Mouse (Mus musculus): ENCODE measurements around the gene Edil3. TPM values are rescaled to one million over a fixed set of nuclear protein-coding genes. Genes with fewer than 3 reads are reported as not detected.
"Not testable (repeated sequence)": the region's sequence is repeated elsewhere in the genome, so short reads cannot be mapped to it uniquely, and the experiment has no call there.

The Edil3 gene
- total and polyA plus RNA-seq, 2 experiments from 2014 or later: 49.1 to 85.9 TPM

DNA sequence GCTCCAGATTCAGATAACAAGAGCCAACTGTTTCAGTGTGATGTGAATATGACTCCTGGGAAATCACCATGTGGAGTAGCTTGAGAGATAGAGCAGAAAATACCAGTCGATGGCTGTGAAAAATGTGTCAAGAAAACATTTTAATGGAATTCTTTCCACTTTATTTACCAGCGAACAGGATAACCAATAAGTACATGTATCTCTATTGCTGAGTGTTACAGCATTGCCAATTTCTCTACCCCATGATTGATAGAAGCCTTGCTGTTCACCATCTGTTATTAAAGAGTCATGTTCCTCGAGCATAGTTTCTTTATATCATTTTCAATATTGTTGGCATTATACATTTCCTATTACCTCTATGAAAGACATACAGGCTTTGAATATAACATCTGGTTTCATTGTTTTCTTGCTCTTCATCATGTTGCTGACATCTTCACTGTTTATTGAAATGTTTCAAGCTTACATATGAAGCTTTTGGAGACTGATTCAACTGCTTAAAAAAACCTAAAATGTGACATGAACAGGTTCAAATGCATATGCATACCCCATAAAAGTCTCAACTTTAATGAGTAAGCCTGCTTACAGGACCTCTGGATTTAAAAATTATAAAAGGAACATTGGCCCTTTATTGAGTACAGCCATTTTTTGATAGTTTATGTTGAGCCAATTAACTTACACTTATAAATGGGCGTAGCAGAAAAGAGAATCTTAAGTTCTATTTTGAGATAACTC is 186.6 kb downstream of the Edil3 start:
- no peak for ATAC-seq (ENCODE audit: low FRiP score)
- Histone ChIP-seq H3K36me3 (ENCODE audit: insufficient read depth, low read length) (no peaks in the 10 kb centered on the region), H3K4me1 (ENCODE audit: insufficient read depth, low read length) (no peaks in the 10 kb centered on the region), H3K4me2 (ENCODE audit: low read depth, low read length, poor library complexity, severe bottlenecking) (no peak overlapping the region), H3K27ac (ENCODE audit: low read depth, low read length) (no peak overlapping the region), H3K4me3 (ENCODE audit: low read depth, low read length) (no peak overlapping the region), H3K9ac (replicated peaks; ENCODE audit: low read length, poor library complexity, severe bottlenecking) (no peak overlapping the region), H3K27me3 (ENCODE audit: insufficient read depth, low read length) (no peaks in the 10 kb centered on the region), H3K9me3 (ENCODE audit: low read length) (no peaks in the 10 kb centered on the region)
- TF ChIP-seq CTCF (IDR thresholded peaks at IDR 0.05): no peak
- WGBS: 84% methylated on average over 4 of the region's 4 CpGs
- peak; percentile 24 for DNase-seq (ENCODE audit: low spot score)

DNA sequence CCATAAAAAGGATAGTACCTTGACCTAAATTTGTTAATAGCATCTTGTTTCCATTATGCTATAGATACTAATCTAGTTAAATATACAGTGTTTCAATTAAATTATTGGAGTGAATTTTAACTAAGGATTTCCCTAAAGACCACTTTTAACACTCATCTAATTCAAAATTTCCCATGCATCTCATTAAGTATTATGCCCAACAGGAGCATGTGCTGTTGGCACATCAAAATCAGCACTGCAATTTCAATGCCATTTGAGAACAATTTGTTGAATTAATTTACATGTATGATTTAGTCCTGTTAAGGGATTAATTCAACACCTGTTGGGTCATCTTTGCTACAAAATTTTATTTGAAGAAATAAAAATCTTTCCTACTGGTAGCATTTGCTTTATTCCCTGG is 191.2 kb downstream of the Edil3 start:
- H3K9ac ChIP-seq (replicated peaks; ENCODE audit: low read length, poor library complexity, severe bottlenecking): no peak overlapping the region
- no peak for TF ChIP-seq CTCF (IDR thresholded peaks at IDR 0.05)
- DNase-seq (ENCODE audit: low spot score) (no peak), ATAC-seq (ENCODE audit: low FRiP score) (no peak)
- H3K4me3 ChIP-seq (ENCODE audit: low read depth, low read length): no peak overlapping the region
- no peaks in the 10 kb centered on the region for H3K36me3 ChIP-seq (ENCODE audit: insufficient read depth, low read length)
- no peaks in the 10 kb centered on the region for H3K4me1 ChIP-seq (ENCODE audit: insufficient read depth, low read length)
- no peak overlapping the region for H3K4me2 ChIP-seq (ENCODE audit: low read depth, low read length, poor library complexity, severe bottlenecking)
- no peak overlapping the region for H3K27ac ChIP-seq (ENCODE audit: low read depth, low read length)
- no peaks in the 10 kb centered on the region for H3K9me3 ChIP-seq (ENCODE audit: low read length)
- no peaks in the 10 kb centered on the region for H3K27me3 ChIP-seq (ENCODE audit: insufficient read depth, low read length)

DNA sequence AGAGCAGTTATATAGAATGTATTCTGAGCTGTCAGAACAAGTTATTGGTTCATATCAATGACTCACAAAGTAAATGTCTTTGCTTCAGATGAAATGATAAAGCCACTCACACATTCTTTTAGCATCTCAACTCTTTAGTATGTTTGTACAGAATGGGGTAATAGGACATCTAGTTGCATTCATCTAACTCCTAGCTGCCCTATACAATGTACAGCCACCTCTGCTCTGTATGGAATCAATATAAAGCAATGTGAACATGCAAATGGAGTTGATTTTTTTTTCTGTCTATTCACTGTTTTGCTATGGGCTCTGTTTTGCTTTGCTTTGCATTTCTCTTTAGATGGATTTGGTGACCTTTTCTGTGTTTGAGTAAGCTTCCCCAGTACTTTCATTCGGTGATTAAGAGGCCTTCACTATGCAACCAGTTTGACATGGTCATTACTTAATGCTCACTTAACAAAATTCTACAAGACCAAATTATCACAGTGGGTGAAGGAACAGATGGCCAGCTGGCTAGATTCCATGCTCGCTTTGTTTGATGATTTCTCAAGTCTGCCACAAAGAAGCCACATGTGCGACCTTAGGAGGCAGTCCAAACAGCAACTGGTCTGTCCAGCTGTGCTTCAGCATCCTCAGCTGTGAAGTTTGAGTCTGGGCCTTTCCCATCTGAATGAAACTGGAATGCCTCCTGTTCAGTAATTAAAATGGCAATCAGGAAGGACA is 208.7 kb downstream of the Edil3 start:
- H3K4me3 ChIP-seq (ENCODE audit: low read depth, low read length): no peak overlapping the region
- ATAC-seq (ENCODE audit: low FRiP score) (peak; percentile 27; the same call in 1 of the 2 replicates), DNase-seq (ENCODE audit: low spot score) (peak; percentile 71)
- no peak overlapping the region for H3K27ac ChIP-seq (ENCODE audit: low read depth, low read length)
- H3K4me2 ChIP-seq (ENCODE audit: low read depth, low read length, poor library complexity, severe bottlenecking): no peak overlapping the region
- H3K4me1 ChIP-seq (ENCODE audit: insufficient read depth, low read length): no peaks in the 10 kb centered on the region
- TF ChIP-seq CTCF (IDR thresholded peaks at IDR 0.05): no peak
- H3K9ac ChIP-seq (replicated peaks; ENCODE audit: low read length, poor library complexity, severe bottlenecking): no peak overlapping the region
- no peaks in the 10 kb centered on the region for H3K36me3 ChIP-seq (ENCODE audit: insufficient read depth, low read length)
- WGBS: 35% methylated on average over 3 of the region's 3 CpGs
- no peaks in the 10 kb centered on the region for H3K9me3 ChIP-seq (ENCODE audit: low read length)
- no peaks in the 10 kb centered on the region for H3K27me3 ChIP-seq (ENCODE audit: insufficient read depth, low read length)

DNA sequence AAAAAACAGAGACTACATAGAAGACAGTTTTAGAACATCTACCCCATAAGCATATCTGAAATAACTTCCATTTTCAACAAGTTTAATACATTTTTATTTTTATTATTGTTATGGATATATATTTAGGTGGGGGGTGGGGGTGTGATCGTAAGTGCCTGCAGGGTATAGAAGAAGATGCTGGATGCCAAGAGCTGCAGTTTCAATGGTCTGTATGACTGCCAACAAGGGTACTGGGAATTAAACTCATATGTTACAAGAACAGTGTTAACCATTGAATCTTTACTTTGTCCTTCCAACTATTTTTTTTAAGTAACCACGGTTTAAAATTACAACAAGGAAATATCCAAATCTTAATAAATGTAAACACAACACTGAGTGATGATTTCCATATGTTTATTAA is 214.4 kb downstream of the Edil3 start:
- H3K4me2 ChIP-seq (ENCODE audit: low read depth, low read length, poor library complexity, severe bottlenecking): no peak overlapping the region
- no peaks in the 10 kb centered on the region for H3K9me3 ChIP-seq (ENCODE audit: low read length)
- no peaks in the 10 kb centered on the region for H3K36me3 ChIP-seq (ENCODE audit: insufficient read depth, low read length)
- H3K27ac ChIP-seq (ENCODE audit: low read depth, low read length): no peak overlapping the region
- no peak overlapping the region for H3K9ac ChIP-seq (replicated peaks; ENCODE audit: low read length, poor library complexity, severe bottlenecking)
- H3K4me3 ChIP-seq (ENCODE audit: low read depth, low read length): no peak overlapping the region
- TF ChIP-seq CTCF (IDR thresholded peaks at IDR 0.05): no peak
- no peaks in the 10 kb centered on the region for H3K4me1 ChIP-seq (ENCODE audit: insufficient read depth, low read length)
- ATAC-seq (ENCODE audit: low FRiP score) (no peak), DNase-seq (ENCODE audit: low spot score) (no peak)
- WGBS: 88% methylated on average over 2 of the region's 2 CpGs
- H3K27me3 ChIP-seq (ENCODE audit: insufficient read depth, low read length): no peaks in the 10 kb centered on the region

DNA sequence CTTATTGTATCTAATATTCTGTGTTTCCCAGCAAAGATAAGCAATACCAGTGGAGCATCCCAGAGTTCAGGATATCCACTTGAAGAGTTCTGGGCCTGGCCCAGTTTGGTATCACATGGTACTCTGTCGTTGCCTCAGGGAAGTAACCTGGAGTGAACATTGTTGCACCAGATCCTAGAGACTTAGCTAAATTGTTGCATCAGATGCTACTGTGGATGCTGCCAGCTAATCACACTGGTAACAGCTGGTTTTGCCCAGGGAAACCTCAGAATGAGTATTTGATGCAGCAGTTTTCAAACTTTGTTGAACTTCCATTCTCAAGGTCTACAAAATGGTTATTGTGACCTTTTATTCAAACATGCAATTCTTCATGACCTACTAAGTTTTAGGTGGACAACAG is 220.2 kb downstream of the Edil3 start:
- ATAC-seq (ENCODE audit: low FRiP score): no peak
- H3K9ac ChIP-seq (replicated peaks; ENCODE audit: low read length, poor library complexity, severe bottlenecking): no peak overlapping the region
- no peak overlapping the region for H3K27ac ChIP-seq (ENCODE audit: low read depth, low read length)
- WGBS: 97% methylated on average over 1 of the region's 1 CpGs
- TF ChIP-seq CTCF (IDR thresholded peaks at IDR 0.05): no peak
- no peaks in the 10 kb centered on the region for H3K4me1 ChIP-seq (ENCODE audit: insufficient read depth, low read length)
- H3K9me3 ChIP-seq (ENCODE audit: low read length): no peaks in the 10 kb centered on the region
- no peak for DNase-seq (ENCODE audit: low spot score)
- no peaks in the 10 kb centered on the region for H3K27me3 ChIP-seq (ENCODE audit: insufficient read depth, low read length)
- no peak overlapping the region for H3K4me3 ChIP-seq (ENCODE audit: low read depth, low read length)
- no peaks in the 10 kb centered on the region for H3K36me3 ChIP-seq (ENCODE audit: insufficient read depth, low read length)
- no peak overlapping the region for H3K4me2 ChIP-seq (ENCODE audit: low read depth, low read length, poor library complexity, severe bottlenecking)

DNA sequence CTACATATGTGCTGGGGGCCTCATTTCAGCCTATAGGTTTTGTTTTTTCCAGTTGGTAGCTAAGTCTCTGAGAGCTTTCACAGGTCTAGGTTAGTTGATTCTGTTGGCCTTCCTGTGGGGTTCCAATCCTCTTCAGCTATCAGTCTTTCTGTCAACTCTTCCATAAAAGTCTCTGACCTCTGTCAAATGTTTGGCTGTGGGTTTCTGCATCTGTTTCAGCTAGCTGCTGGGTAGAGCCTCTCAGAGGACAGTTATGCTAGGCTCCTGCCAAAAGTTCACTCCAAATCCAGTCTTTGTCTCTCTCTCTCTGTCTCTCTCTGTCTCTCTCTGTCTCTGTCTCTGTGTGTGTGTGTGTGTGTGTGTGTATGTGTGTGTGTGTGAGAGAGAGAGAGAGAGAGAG is 248.9 kb downstream of the Edil3 start:
- not testable (repeated sequence) for H3K9me3 ChIP-seq (ENCODE audit: low read length); H3K27me3 ChIP-seq (ENCODE audit: insufficient read depth, low read length); DNase-seq (ENCODE audit: low spot score); H3K4me1 ChIP-seq (ENCODE audit: insufficient read depth, low read length); H3K4me2 ChIP-seq (ENCODE audit: low read depth, low read length, poor library complexity, severe bottlenecking); H3K4me3 ChIP-seq (ENCODE audit: low read depth, low read length); ATAC-seq (ENCODE audit: low FRiP score); H3K9ac ChIP-seq (replicated peaks; ENCODE audit: low read length, poor library complexity, severe bottlenecking); H3K27ac ChIP-seq (ENCODE audit: low read depth, low read length); H3K36me3 ChIP-seq (ENCODE audit: insufficient read depth, low read length)

Measured in midbrain, postnatal 0 days (tissue).